Comparison of ENCODE assay signal across 9 mouse cellular contexts in the genomic region with DNA sequence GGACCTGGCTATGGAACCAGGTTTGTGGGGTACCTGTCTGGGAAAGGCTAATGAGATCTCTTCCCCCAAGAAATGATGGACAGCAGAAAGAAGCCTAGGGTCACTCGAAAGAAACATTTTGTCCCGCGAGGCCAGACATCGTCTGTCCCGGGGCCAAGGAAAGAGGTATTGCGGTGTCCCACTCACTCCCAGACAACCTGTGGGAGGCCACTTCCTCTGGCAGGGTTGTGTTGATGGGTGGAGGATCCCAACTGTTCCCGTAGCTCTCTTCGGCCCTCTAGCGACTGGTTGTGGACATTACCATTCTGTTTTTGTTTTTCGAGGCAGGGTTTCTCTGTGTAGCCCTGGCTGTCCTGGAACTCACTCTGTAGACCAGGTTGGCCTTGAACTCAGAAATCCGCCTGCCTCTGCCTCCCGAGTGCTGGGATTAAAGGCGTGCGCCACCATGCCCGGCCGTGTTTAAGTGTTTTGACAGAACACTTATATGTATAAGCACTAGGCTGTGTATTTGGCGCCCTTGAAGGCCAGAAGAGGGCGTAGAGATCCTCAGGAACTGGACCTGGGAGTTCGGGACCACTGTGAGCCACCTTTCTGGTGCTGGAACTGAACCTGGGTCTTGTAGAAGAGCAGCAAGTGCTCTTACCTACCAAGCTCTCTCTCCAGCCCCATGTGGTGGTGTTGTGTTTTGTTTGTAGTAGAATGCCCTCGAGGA. TPM values are rescaled to one million over a fixed set of nuclear protein-coding genes. Genes with fewer than 3 reads are reported as not detected.
DNase-seq lines count a peak whose midpoint lies in the region; ATAC-seq and TF ChIP-seq lines count a peak whose summit lies in the region.
"Had no signal": no experiment of that assay in that cellular context is flagged by ENCODE, and none has a peak within 500 bp of the region (broad histone marks: within the 10 kb centered on the region; RNA-seq: fewer than 3 reads in every experiment).

No protein-coding gene starts in this region.

- no peak overlapping the region for H3K27ac ChIP-seq in intestine, embryonic 16.5 days (ENCODE audit: low read length)
- H3K27ac ChIP-seq in midbrain, postnatal 0 days (ENCODE audit: low read depth, low read length), result no peak overlapping the region
- H3K27ac ChIP-seq in stomach, embryonic 14.5 days (ENCODE audit: low read length), result no peak overlapping the region

- peaks cover 31% of the 10 kb centered on the region for H3K4me1 ChIP-seq in intestine, embryonic 16.5 days (ENCODE audit: control insufficient read depth, insufficient read depth, low read length)
- H3K4me1 ChIP-seq in midbrain, postnatal 0 days (ENCODE audit: insufficient read depth, low read length), result peaks cover 13% of the 10 kb centered on the region
- peaks cover 31% of the 10 kb centered on the region for H3K4me1 ChIP-seq in stomach, embryonic 14.5 days (ENCODE audit: control insufficient read depth, insufficient read depth, low read length)

- H3K4me2 ChIP-seq in intestine, embryonic 16.5 days (ENCODE audit: low read depth, low read length), result peak overlapping the region; percentile 96
- peak overlapping the region; percentile 84 for H3K4me2 ChIP-seq in midbrain, postnatal 0 days (ENCODE audit: low read depth, low read length, poor library complexity, severe bottlenecking)
- H3K4me2 ChIP-seq in stomach, embryonic 14.5 days (replicated peaks; ENCODE audit: low read depth, low read length), result peak overlapping the region; percentile 94

- peak overlapping the region; percentile 59 for H3K4me3 ChIP-seq in intestine, embryonic 16.5 days (ENCODE audit: low read length)
- H3K4me3 ChIP-seq in midbrain, postnatal 0 days (ENCODE audit: low read depth, low read length), result peak overlapping the region; percentile 39
- H3K4me3 ChIP-seq in stomach, embryonic 14.5 days (ENCODE audit: low read depth, low read length), result peak overlapping the region; percentile 53

- no peaks in the 10 kb centered on the region for H3K9me3 ChIP-seq in intestine, embryonic 16.5 days (ENCODE audit: control insufficient read depth, low read length)
- H3K9me3 ChIP-seq in midbrain, postnatal 0 days (ENCODE audit: low read length), result no peaks in the 10 kb centered on the region
- H3K9me3 ChIP-seq in stomach, embryonic 14.5 days (ENCODE audit: control insufficient read depth, low read depth, low read length), result no peaks in the 10 kb centered on the region

- ATAC-seq in intestine, embryonic 16.5 days, result peak; percentile 71
- no peak for ATAC-seq in midbrain, postnatal 0 days (ENCODE audit: low FRiP score)
- peak; percentile 47; the same call in 1 of the 2 replicates for ATAC-seq in stomach, embryonic 14.5 days (ENCODE audit: insufficient number of reproducible peaks, insufficient read depth, low FRiP score, low read depth)

- DNase-seq in A20 (ENCODE audit: low read depth, low spot score) (peak; percentile 48), liver (peak; percentile 89)
- peak; percentile 74 for DNase-seq in adrenal gland, adult 2 months
- DNase-seq in embryo, embryonic 11 days, result peak; percentile 84
- DNase-seq in heart, adult 11 months, result peak; percentile 97
- peak; percentile 79 for DNase-seq in midbrain, postnatal 0 days (ENCODE audit: low spot score)

- peaks cover 33% of the 10 kb centered on the region for H3K27me3 ChIP-seq in intestine, embryonic 16.5 days (replicated peaks; ENCODE audit: control insufficient read depth, insufficient read depth, low read length)
- peaks cover 27% of the 10 kb centered on the region for H3K27me3 ChIP-seq in midbrain, postnatal 0 days (ENCODE audit: insufficient read depth, low read length)
- H3K27me3 ChIP-seq in stomach, embryonic 14.5 days (ENCODE audit: control insufficient read depth, insufficient read depth, low read length), result 0 out of 2 replicates have a peak, but pooled peaks cover 2% of the 10 kb centered on the region

- WGBS in intestine, embryonic 16.5 days, result 17% methylated on average over 20 of the region's 20 CpGs
- WGBS in midbrain, postnatal 0 days, result 20% methylated on average over 20 of the region's 20 CpGs
- 17% methylated on average over 20 of the region's 20 CpGs for WGBS in stomach, embryonic 14.5 days

- peak overlapping the region; percentile 70; the same call in 1 of the 2 replicates for H3K9ac ChIP-seq in intestine, embryonic 16.5 days (ENCODE audit: low read depth, low read length)
- no peak overlapping the region for H3K9ac ChIP-seq in midbrain, postnatal 0 days (replicated peaks; ENCODE audit: low read length, poor library complexity, severe bottlenecking)
- peak overlapping the region; percentile 53; the same call in 1 of the 2 replicates for H3K9ac ChIP-seq in stomach, embryonic 14.5 days (replicated peaks; ENCODE audit: low read depth, low read length)

- 0 out of 2 replicates have a peak, but pooled peaks cover 5% of the 10 kb centered on the region for H3K36me3 ChIP-seq in intestine, embryonic 16.5 days (ENCODE audit: control insufficient read depth, insufficient read depth, low read length)
- H3K36me3 ChIP-seq in midbrain, postnatal 0 days (ENCODE audit: insufficient read depth, low read length), result peaks cover 23% of the 10 kb centered on the region
- H3K36me3 ChIP-seq in stomach, embryonic 14.5 days (ENCODE audit: control insufficient read depth, insufficient read depth, low read length), result peaks cover 14% of the 10 kb centered on the region

- peak; percentile 81 for TF ChIP-seq CTCF in midbrain, postnatal 0 days (IDR thresholded peaks at IDR 0.05)

RNA-seq across cellular contexts. Expression of a gene that starts 3.6 kb away (rescaled TPM):
- 1 to 10 TPM; 2.4 to 2.6 TPM for total RNA-seq in adrenal gland, adult 2 months (2021)
- 3.7 and 4.1 TPM in 2 replicates for polyA plus RNA-seq in adrenal gland, adult 2 months (2012; rRNA removed)
- polyA plus RNA-seq in intestine, embryonic 16.5 days (2015; fragmentation: Nextera tagmentation; extraction: Ambion mirVana), result 3.9 and 5.2 TPM in 2 replicates
- 12.2 and 12.4 TPM in 2 replicates for total RNA-seq in midbrain, postnatal 0 days (2014; rRNA removed)
- polyA plus RNA-seq in midbrain, postnatal 0 days (2015; fragmentation: Nextera tagmentation; extraction: Ambion mirVana), result 9.3 and 13.8 TPM in 2 replicates
- 11.5 and 13.0 TPM in 2 replicates for polyA plus RNA-seq in stomach, embryonic 14.5 days (2014; fragmentation: Nextera tagmentation; extraction: Ambion mirVana)

RNA-seq across cellular contexts. Expression of a gene that starts 40.3 kb away (rescaled TPM):
- total RNA-seq in adrenal gland, adult 2 months (2021), result 10 to 100 TPM; 76.0 to 85.0 TPM
- polyA plus RNA-seq in adrenal gland, adult 2 months (2012; rRNA removed), result 223 and 257 TPM in 2 replicates
- polyA plus RNA-seq in intestine, embryonic 16.5 days (2015; fragmentation: Nextera tagmentation; extraction: Ambion mirVana), result 260 and 274 TPM in 2 replicates
- 110 and 113 TPM in 2 replicates for total RNA-seq in midbrain, postnatal 0 days (2014; rRNA removed)
- 156 and 157 TPM in 2 replicates for polyA plus RNA-seq in midbrain, postnatal 0 days (2015; fragmentation: Nextera tagmentation; extraction: Ambion mirVana)
- polyA plus RNA-seq in stomach, embryonic 14.5 days (2014; fragmentation: Nextera tagmentation; extraction: Ambion mirVana), result 216 and 218 TPM in 2 replicates

RNA-seq across cellular contexts. Expression of a gene that starts 46.9 kb away (rescaled TPM):
- 10 to 100 TPM; 24.9 to 26.7 TPM for total RNA-seq in adrenal gland, adult 2 months (2021)
- 21.8 and 24.6 TPM in 2 replicates for polyA plus RNA-seq in adrenal gland, adult 2 months (2012; rRNA removed)
- 3.1 and 3.7 TPM in 2 replicates for polyA plus RNA-seq in intestine, embryonic 16.5 days (2015; fragmentation: Nextera tagmentation; extraction: Ambion mirVana)
- 109 and 112 TPM in 2 replicates for total RNA-seq in midbrain, postnatal 0 days (2014; rRNA removed)
- polyA plus RNA-seq in midbrain, postnatal 0 days (2015; fragmentation: Nextera tagmentation; extraction: Ambion mirVana), result 35.2 and 35.7 TPM in 2 replicates
- 10.1 and 11.4 TPM in 2 replicates for polyA plus RNA-seq in stomach, embryonic 14.5 days (2014; fragmentation: Nextera tagmentation; extraction: Ambion mirVana)

RNA-seq across cellular contexts. Expression of a gene that starts 51.9 kb away (rescaled TPM):
- total RNA-seq in adrenal gland, adult 2 months (2021), result not detected
- polyA plus RNA-seq in adrenal gland, adult 2 months (2012; rRNA removed), result 0.40 TPM in 1 of 2 replicates, not detected in the other
- polyA plus RNA-seq in intestine, embryonic 16.5 days (2015; fragmentation: Nextera tagmentation; extraction: Ambion mirVana), result not detected in 2 replicates
- total RNA-seq in midbrain, postnatal 0 days (2014; rRNA removed), result 0.52 and 0.82 TPM in 2 replicates
- 0.90 and 0.94 TPM in 2 replicates for polyA plus RNA-seq in midbrain, postnatal 0 days (2015; fragmentation: Nextera tagmentation; extraction: Ambion mirVana)
- not detected in 2 replicates for polyA plus RNA-seq in stomach, embryonic 14.5 days (2014; fragmentation: Nextera tagmentation; extraction: Ambion mirVana)
- total RNA-seq: gastrocnemius, adult 8-10 months had no signal
